Mouse (Mus musculus) CH12.LX (cell line): ENCODE results near the gene Ibsp. TPM values are rescaled to one million over a fixed set of nuclear protein-coding genes. Genes with fewer than 3 reads are reported as not detected.

Experiments used
- DNase-seq: peaks from one replicate; pipeline ENCODE4 v3.0.0-alpha.2; 2013; ENCODE audit errors: extremely low read depth
- H3K27ac ChIP-seq: 2 replicates; pipeline ENCODE4 v1.5.1; 2012; ENCODE audit warnings: low read depth, mild to moderate bottlenecking, control low read depth, moderate library complexity; ENCODE audit not compliant: insufficient read depth
- H3K27me3 ChIP-seq: replicated peaks from 2 replicates; pipeline ENCODE3; 2012; ENCODE audit warnings: inconsistent platforms
- H3K36me3 ChIP-seq, 2 experiments: replicated peaks in 1 of 2; 2 replicates each; pipeline versions ENCODE3 to v1.6.1; 2012; ENCODE audit warnings: inconsistent platforms in 1 of 2, low read length in 1 of 2, mild to moderate bottlenecking in 1 of 2, mixed read lengths in 1 of 2, moderate library complexity in 1 of 2; ENCODE audit not compliant: control insufficient read depth in 1 of 2, insufficient read depth in 1 of 2
- H3K4me1 ChIP-seq, 2 experiments: 2 replicates each; pipeline ENCODE4 v1.6.1; 2012; ENCODE audit warnings: inconsistent platforms in 1 of 2, moderate library complexity in 1 of 2; ENCODE audit not compliant: insufficient read depth in 2 of 2, control insufficient read depth in 1 of 2
- H3K4me2 ChIP-seq: 2 replicates; pipeline ENCODE4 v1.6.1; 2012; ENCODE audit warnings: low read depth, mild to moderate bottlenecking, control low read depth; ENCODE audit not compliant: poor library complexity, insufficient read depth, severe bottlenecking
- H3K4me3 ChIP-seq, 3 experiments: fragments of 150-350 bp in 1 of 3; sonication (generic) in 1 of 3; replicated peaks in 1 of 3; 2 replicates each; pipeline versions ENCODE3 to v1.5.1; 2011 to 2012; ENCODE audit warnings: low read depth in 2 of 3, low read length in 2 of 3, mild to moderate bottlenecking in 2 of 3, moderate library complexity in 2 of 3, control low read depth in 1 of 3, improper control_type of control experiment in 1 of 3, inconsistent platforms in 1 of 3, mixed read lengths in 1 of 3; ENCODE audit not compliant: poor library complexity in 1 of 3
- H3K79me2 ChIP-seq: replicated peaks from 2 replicates; pipeline ENCODE4 v1.6.1; 2012; ENCODE audit warnings: mild to moderate bottlenecking, moderate library complexity; ENCODE audit not compliant: control insufficient read depth, poor library complexity, insufficient read depth, severe bottlenecking; ENCODE audit errors: extremely low read depth
- H3K9ac ChIP-seq: 2 replicates; pipeline ENCODE4 v1.6.1; 2012; ENCODE audit warnings: low read depth, mild to moderate bottlenecking, control low read depth, moderate library complexity; ENCODE audit not compliant: insufficient read depth
- H3K9me3 ChIP-seq: replicated peaks from 2 replicates; pipeline ENCODE3; 2012; ENCODE audit warnings: low read length, inconsistent platforms, mixed read lengths
- BHLHE40 ChIP-seq: IDR thresholded peaks from 2 replicates; pipeline ENCODE4 v1.6.1; 2011; ENCODE audit warnings: mild to moderate bottlenecking, low read depth, low read length, improper control_type of control experiment
- CHD1 ChIP-seq: IDR thresholded peaks from 2 replicates; pipeline ENCODE4 v1.6.1; 2012; ENCODE audit warnings: low read depth, low read length, improper control_type of control experiment, inconsistent platforms
- CHD2 ChIP-seq: IDR thresholded peaks from 2 replicates; pipeline ENCODE4 v1.6.1; 2011; ENCODE audit warnings: low read length, improper control_type of control experiment
- E2F4 ChIP-seq: IDR thresholded peaks from 2 replicates; pipeline ENCODE4 v1.6.1; 2011; ENCODE audit warnings: low read depth, low read length, improper control_type of control experiment; ENCODE audit not compliant: insufficient replicate concordance
- EP300 ChIP-seq: IDR thresholded peaks from 2 replicates; pipeline ENCODE4 v1.6.1; 2011; ENCODE audit warnings: low read length, improper control_type of control experiment
- GABPA ChIP-seq: IDR thresholded peaks from 2 replicates; pipeline ENCODE4 v1.6.1; 2012; ENCODE audit warnings: low read depth, low read length, improper control_type of control experiment, inconsistent platforms; ENCODE audit not compliant: insufficient replicate concordance
- IRF4 ChIP-seq: IDR thresholded peaks from 2 replicates; pipeline ENCODE4 v1.6.1; 2014; ENCODE audit warnings: low read depth, mild to moderate bottlenecking, inconsistent platforms, low read length, improper control_type of control experiment
- JUN ChIP-seq: IDR thresholded peaks from 2 replicates; pipeline ENCODE4 v1.6.1; 2011; ENCODE audit warnings: low read depth, mild to moderate bottlenecking, low read length, improper control_type of control experiment, moderate library complexity; ENCODE audit not compliant: insufficient read depth
- MAFK ChIP-seq: IDR thresholded peaks from 2 replicates; pipeline ENCODE4 v1.6.1; 2011; ENCODE audit warnings: low read length, improper control_type of control experiment; ENCODE audit not compliant: insufficient replicate concordance
- MAX ChIP-seq: IDR thresholded peaks from 2 replicates; pipeline ENCODE4 v1.6.1; 2011; ENCODE audit warnings: low read length, improper control_type of control experiment
- MXI1 ChIP-seq: IDR thresholded peaks from 2 replicates; pipeline ENCODE4 v1.6.1; 2011; ENCODE audit warnings: mild to moderate bottlenecking, low read depth, low read length, improper control_type of control experiment
- MYC ChIP-seq: IDR thresholded peaks from 2 replicates; pipeline ENCODE4 v1.6.1; 2011; ENCODE audit warnings: low read depth, mild to moderate bottlenecking, improper control_type of control experiment, low read length
- NELFE ChIP-seq: IDR thresholded peaks from 2 replicates; pipeline ENCODE4 v1.6.1; 2011; ENCODE audit warnings: low read depth, low read length, improper control_type of control experiment
- NRF1 ChIP-seq: IDR thresholded peaks from 2 replicates; pipeline ENCODE4 v1.6.1; 2014; ENCODE audit warnings: low read depth, mild to moderate bottlenecking, inconsistent platforms, low read length, improper control_type of control experiment, moderate library complexity
- PAX5 ChIP-seq: IDR thresholded peaks from 2 replicates; pipeline ENCODE4 v1.6.1; 2012; ENCODE audit warnings: low read length, inconsistent platforms, mixed read lengths
- POLR2A ChIP-seq: IDR thresholded peaks from 2 replicates; pipeline ENCODE4 v1.6.1; 2011; ENCODE audit warnings: low read depth, mild to moderate bottlenecking, improper control_type of control experiment, low read length
- POLR2AphosphoS2 ChIP-seq: IDR thresholded peaks from 2 replicates; pipeline ENCODE4 v1.6.1; 2011; ENCODE audit warnings: low read depth, low read length, improper control_type of control experiment
- RCOR1 ChIP-seq: conservative IDR thresholded peaks from 2 replicates; pipeline ENCODE4 v1.6.1; 2012; ENCODE audit warnings: low read depth, mild to moderate bottlenecking, inconsistent platforms, low read length, improper control_type of control experiment
- SMC3 ChIP-seq: IDR thresholded peaks from 2 replicates; pipeline ENCODE4 v1.6.1; 2011; ENCODE audit warnings: low read depth, low read length, improper control_type of control experiment
- TCF12 ChIP-seq: IDR thresholded peaks from 2 replicates; pipeline ENCODE4 v1.6.1; 2014; ENCODE audit warnings: low read depth, mild to moderate bottlenecking, inconsistent platforms, low read length, improper control_type of control experiment
- UBTF ChIP-seq: IDR thresholded peaks from 2 replicates; pipeline ENCODE4 v1.6.1; 2012; ENCODE audit warnings: low read depth, mild to moderate bottlenecking, inconsistent platforms, low read length, improper control_type of control experiment, moderate library complexity
- USF2 ChIP-seq: conservative IDR thresholded peaks from 2 replicates; pipeline ENCODE4 v1.6.1; 2011; ENCODE audit warnings: low read depth, low read length, improper control_type of control experiment
- ZC3H11A ChIP-seq: IDR thresholded peaks from 2 replicates; pipeline ENCODE4 v1.6.1; 2012; ENCODE audit warnings: low read depth, mild to moderate bottlenecking, inconsistent platforms, low read length, improper control_type of control experiment
- ZKSCAN1 ChIP-seq: IDR thresholded peaks from 2 replicates; pipeline ENCODE4 v1.6.1; 2012; ENCODE audit warnings: low read depth, inconsistent platforms, low read length, improper control_type of control experiment, borderline replicate concordance
- ZNF384 ChIP-seq: IDR thresholded peaks from 2 replicates; pipeline ENCODE4 v1.6.1; 2012; ENCODE audit warnings: low read depth, low read length, improper control_type of control experiment, inconsistent platforms
- dilution Hi-C: fragments of 300-500 bp; cut with MboI; formaldehyde crosslinking; loops from 2 replicates; pipeline ENCODE4 v1.14.3; 2020; ENCODE audit warnings: low sequenced_read_pairs; ENCODE audit not compliant: extremely low pct_unique_long_range_greater_than_20kb, extremely low pct_ligation_motif_present
- in situ Hi-C: fragments of 300-500 bp; cut with MboI; formaldehyde crosslinking; loops from 3 replicates; pipeline ENCODE4 v1.14.3; 2019; ENCODE audit warnings: low sequenced_read_pairs, low pct_ligation_motif_present, low pct_unique_long_range_greater_than_20kb, mixed read lengths
- polyA plus RNA-seq: library from polyadenylated mRNA; unstranded; fragments of >175 nt; gene quantifications from 2 replicates; pipeline ENCODE4 v1.2.1, GENCODE M21; 2012; ENCODE audit warnings: low read depth; ENCODE audit not compliant: insufficient read length
- total RNA-seq, 2 experiments: library from RNA; depleted of rRNA; stranded (reverse); fragments of 300-350 nt in 1 of 2; fragments of >200 nt in 1 of 2; gene quantifications; 2 replicates each; pipeline ENCODE4 v1.2.3; 2012 to 2014

The Ibsp gene
- total and polyA plus RNA-seq, 3 experiments = not detected

- H3K9ac ChIP-seq = no peak overlapping the region
- no peaks in the 10 kb centered on the region for H3K36me3 ChIP-seq
- dilution Hi-C loops = no loop called here
- no peaks in the 10 kb centered on the region for H3K79me2 ChIP-seq
- H3K4me3 ChIP-seq = no peak overlapping the region
- no peaks in the 10 kb centered on the region for H3K27me3 ChIP-seq
- no peaks in the 10 kb centered on the region for H3K9me3 ChIP-seq
- no peaks in the 10 kb centered on the region for H3K4me1 ChIP-seq
- no peak overlapping the region for H3K4me2 ChIP-seq
- no peak overlapping the region for H3K27ac ChIP-seq
- TF ChIP-seq JUN (no peak), IRF4 (no peak), POLR2AphosphoS2 (no peak), CHD2 (no peak), NELFE (no peak), UBTF (no peak), USF2 (no peak), MXI1 (no peak), E2F4 (no peak), NRF1 (no peak), PAX5 (no peak), RCOR1 (no peak), MAFK (no peak), MYC (no peak), EP300 (no peak), SMC3 (no peak)
- TF ChIP-seq, all 38 proteins: peak for 0
- no peak for DNase-seq
- in situ Hi-C loops = no loop called here
Measured at GRCm38 (mm10) chr5:104314073-104314472, 15.1 kb downstream of the Ibsp start.

- Histone ChIP-seq H3K36me3 (no peaks in the 10 kb centered on the region), H3K4me3 (no peak within 1 kb of the TSS), H3K27me3 (no peaks in the 10 kb centered on the region), H3K4me2 (no peak within 1 kb of the TSS), H3K9ac (no peak within 1 kb of the TSS), H3K79me2 (no peaks in the 10 kb centered on the region), H3K4me1 (no peaks in the 10 kb centered on the region), H3K9me3 (no peaks in the 10 kb centered on the region), H3K27ac (no peak within 1 kb of the TSS)
- dilution Hi-C loops = no loop called here
- in situ Hi-C loops = loop anchor here (25.0 kb wide), 2 partner anchors 213 to 987 kb away; partner anchors contain the start of gene Sparcl1
- DNase-seq = no peak
- TF ChIP-seq ZC3H11A = no peak
- TF ChIP-seq IRF4 = no peak
- no peak for TF ChIP-seq GABPA
- no peak for TF ChIP-seq ZNF384
- no peak for TF ChIP-seq ZKSCAN1
- TF ChIP-seq MAFK = no peak
- TF ChIP-seq CHD1 = no peak
- no peak for TF ChIP-seq E2F4
- no peak for TF ChIP-seq MAX
- TF ChIP-seq POLR2A = no peak
- no peak for TF ChIP-seq POLR2AphosphoS2
- TF ChIP-seq BHLHE40 = no peak
- TF ChIP-seq SMC3 = no peak
- no peak for TF ChIP-seq JUN
- no peak for TF ChIP-seq TCF12
Measured at GRCm38 (mm10) chr5:104325029-104325428, 26.1 kb downstream of the Ibsp start, which contains the start of gene Mepe. Gene Mepe, plus strand, starts transcription at chr5:104325329.
